Mouse (Mus musculus): ENCODE results near the gene Rexo5. TPM values are rescaled to one million over a fixed set of nuclear protein-coding genes. Genes with fewer than 3 reads are reported as not detected.

Gene Rexo5
- polyA plus RNA-seq, 1 experiment from 2014 or later, result 10.8 TPM

DNA sequence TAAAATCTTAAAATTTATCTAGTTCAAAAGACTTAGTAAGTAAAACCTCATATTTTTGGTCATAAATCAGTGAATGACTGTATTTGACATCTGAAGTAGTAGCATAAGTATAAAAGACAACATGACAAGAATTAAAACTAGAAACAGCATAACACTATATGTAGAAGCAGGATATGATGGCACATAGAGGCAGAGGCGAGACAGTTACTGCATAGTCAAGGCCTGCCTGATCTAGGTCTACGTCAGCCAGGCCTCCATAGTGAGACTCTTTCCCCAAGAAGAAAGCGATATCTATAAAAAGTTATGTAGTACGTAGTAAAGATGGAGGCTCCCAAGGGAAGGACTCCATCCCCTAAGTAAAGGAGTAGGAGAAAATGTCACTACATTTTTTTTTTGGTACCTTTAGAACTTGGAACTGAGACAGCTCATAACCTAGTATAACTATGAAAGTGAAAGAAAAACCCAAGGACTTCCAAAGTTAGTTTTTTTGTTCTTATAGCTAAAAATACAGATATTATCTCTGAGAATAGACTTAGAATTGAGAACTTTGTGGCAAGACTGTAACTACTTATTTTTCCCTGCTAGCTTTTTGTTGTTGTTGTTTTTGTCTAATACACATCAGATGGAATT lies 48.1 kb downstream of the Rexo5 start:
- Histone ChIP-seq H3K9me3 (replicated peaks) (no peaks in the 10 kb centered on the region), H3K4me1 (replicated peaks) (0 out of 2 replicates have a peak, but pooled peaks cover 3% of the 10 kb centered on the region), H3K27me3 (no peaks in the 10 kb centered on the region), H3K27ac (no peak overlapping the region), H3K9ac (no peak overlapping the region), H3K4me3 (replicated peaks) (no peak overlapping the region), H3K36me3 (peaks cover 8% of the 10 kb centered on the region), H3K4me2 (no peak overlapping the region)
- ATAC-seq (ENCODE audit: low read depth) (no peak), DNase-seq (no peak)
- WGBS (ENCODE audit: insufficient replicate concordance), result 80% methylated on average over 4 of the region's 4 CpGs

DNA sequence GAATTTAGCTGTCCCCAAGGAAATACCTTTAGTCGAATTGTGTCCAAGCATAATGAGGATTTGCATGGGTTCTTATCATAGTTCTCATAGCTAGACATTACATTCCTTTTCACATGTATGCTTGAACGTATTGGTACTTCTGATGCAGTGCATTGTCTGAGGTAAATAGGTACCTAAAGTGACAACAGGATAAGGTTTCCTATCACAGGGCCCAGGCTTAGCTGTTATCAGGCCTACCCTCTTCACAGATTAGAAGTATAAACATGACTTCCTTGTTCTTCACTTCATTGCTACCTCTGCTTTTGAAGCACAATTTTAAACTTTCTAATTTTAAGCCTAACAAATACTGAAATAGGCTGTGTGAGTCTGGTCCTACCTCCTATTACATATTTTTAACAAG lies 51.7 kb downstream of the Rexo5 start:
- H3K9ac ChIP-seq, result no peak overlapping the region
- H3K4me1 ChIP-seq (replicated peaks), result 0 out of 2 replicates have a peak, but pooled peaks cover 3% of the 10 kb centered on the region
- H3K9me3 ChIP-seq (replicated peaks), result no peaks in the 10 kb centered on the region
- H3K4me2 ChIP-seq, result no peak overlapping the region
- 49% methylated on average over 2 of the region's 2 CpGs for WGBS (ENCODE audit: insufficient replicate concordance)
- H3K36me3 ChIP-seq, result peaks cover 14% of the 10 kb centered on the region
- ATAC-seq (ENCODE audit: low read depth) (no peak), DNase-seq (no peak)
- no peaks in the 10 kb centered on the region for H3K27me3 ChIP-seq
- no peak overlapping the region for H3K27ac ChIP-seq
- H3K4me3 ChIP-seq (replicated peaks), result no peak overlapping the region

- 73% methylated on average over 2 of the region's 2 CpGs for WGBS (ENCODE audit: insufficient replicate concordance)
- no peak overlapping the region for H3K27ac ChIP-seq
- H3K9me3 ChIP-seq (replicated peaks), result no peaks in the 10 kb centered on the region
- H3K9ac ChIP-seq, result no peak overlapping the region
- ATAC-seq (ENCODE audit: low read depth), result no peak
- 0 out of 2 replicates have a peak, but pooled peaks cover 3% of the 10 kb centered on the region for H3K4me1 ChIP-seq (replicated peaks)
- H3K36me3 ChIP-seq, result peaks cover 21% of the 10 kb centered on the region
- no peak for DNase-seq
- H3K4me3 ChIP-seq (replicated peaks), result no peak overlapping the region
- H3K4me2 ChIP-seq, result no peak overlapping the region
- no peaks in the 10 kb centered on the region for H3K27me3 ChIP-seq
These were observed 53.6 kb downstream of the Rexo5 start for GRCm38 (mm10) chr7:119847396-119847795.

DNA sequence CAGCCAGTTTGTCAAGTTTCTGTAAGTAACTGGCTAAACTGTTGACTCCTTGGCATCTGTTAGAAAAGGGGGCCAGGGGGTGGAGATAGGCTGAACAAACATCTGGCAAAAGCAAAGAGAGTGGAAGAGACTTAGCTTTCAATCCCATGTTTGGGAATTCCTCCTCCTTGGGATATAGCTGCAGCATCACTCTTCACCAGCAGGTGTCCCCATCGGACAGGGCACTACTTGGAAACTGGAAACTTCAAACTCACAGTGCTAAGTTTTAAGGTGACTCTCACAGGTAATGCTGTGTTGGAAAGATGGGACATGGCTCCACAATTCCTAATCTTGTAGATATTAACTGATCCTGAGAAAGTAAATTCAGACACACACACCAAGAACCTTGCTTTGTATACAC lies 55.3 kb downstream of the Rexo5 start:
- Histone ChIP-seq H3K4me3 (replicated peaks) (no peak overlapping the region), H3K4me2 (no peak overlapping the region), H3K9ac (no peak overlapping the region), H3K4me1 (replicated peaks) (peaks cover 4% of the 10 kb centered on the region; the same call in 1 of the 2 replicates), H3K27ac (no peak overlapping the region), H3K27me3 (no peaks in the 10 kb centered on the region), H3K36me3 (peaks cover 23% of the 10 kb centered on the region), H3K9me3 (replicated peaks) (no peaks in the 10 kb centered on the region)
- 14% methylated on average over 1 of the region's 1 CpGs for WGBS (ENCODE audit: insufficient replicate concordance)
- peak; percentile 6 for DNase-seq
- no peak for ATAC-seq (ENCODE audit: low read depth)

- Histone ChIP-seq H3K9me3 (replicated peaks) (no peaks in the 10 kb centered on the region), H3K9ac (no peak overlapping the region), H3K36me3 (peaks cover 20% of the 10 kb centered on the region; the same call in 1 of the 2 replicates), H3K4me2 (no peak overlapping the region), H3K4me3 (replicated peaks) (no peak overlapping the region), H3K27ac (no peak overlapping the region), H3K27me3 (no peaks in the 10 kb centered on the region), H3K4me1 (replicated peaks) (peaks cover 12% of the 10 kb centered on the region)
- WGBS (ENCODE audit: insufficient replicate concordance), result 76% methylated on average over 5 of the region's 5 CpGs
- no peak for DNase-seq
- no peak for ATAC-seq (ENCODE audit: low read depth)
These were observed 56.9 kb downstream of the Rexo5 start for GRCm38 (mm10) chr7:119850737-119851136.

GRCm38 (mm10) chr7:119852494-119852893 lies 58.7 kb downstream of the Rexo5 start:
- Histone ChIP-seq H3K9ac (no peak overlapping the region), H3K4me1 (replicated peaks) (peaks cover 12% of the 10 kb centered on the region), H3K4me2 (no peak overlapping the region), H3K27ac (no peak overlapping the region), H3K36me3 (peaks cover 23% of the 10 kb centered on the region; the same call in 1 of the 2 replicates), H3K4me3 (replicated peaks) (no peak overlapping the region), H3K9me3 (replicated peaks) (no peaks in the 10 kb centered on the region), H3K27me3 (no peaks in the 10 kb centered on the region)
- DNase-seq (no peak), ATAC-seq (ENCODE audit: low read depth) (no peak)

DNA sequence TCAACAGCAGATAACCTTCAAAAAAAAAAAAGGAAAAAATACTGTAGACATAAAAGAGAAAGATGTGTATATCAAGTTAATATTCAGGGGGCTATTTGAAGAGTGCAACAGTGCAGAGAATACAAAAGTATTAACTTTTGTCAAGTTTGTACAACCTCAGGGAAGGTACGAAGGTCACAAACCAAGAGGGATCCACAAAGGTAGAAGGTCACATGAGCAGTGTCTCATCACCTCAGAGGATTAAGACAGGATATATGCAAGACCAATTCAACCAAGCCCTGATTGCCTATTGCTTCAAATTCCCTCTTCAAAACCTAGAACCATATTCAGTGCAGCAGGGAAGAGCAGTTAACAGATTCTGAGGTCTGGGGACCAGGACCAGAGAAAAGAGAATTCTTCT lies 59.4 kb downstream of the Rexo5 start:
- 76% methylated on average over 1 of the region's 1 CpGs for WGBS (ENCODE audit: insufficient replicate concordance)
- Histone ChIP-seq H3K9ac (no peak overlapping the region), H3K9me3 (replicated peaks) (no peaks in the 10 kb centered on the region), H3K4me2 (no peak overlapping the region), H3K36me3 (peaks cover 25% of the 10 kb centered on the region; the same call in 1 of the 2 replicates), H3K4me1 (replicated peaks) (peaks cover 12% of the 10 kb centered on the region), H3K27me3 (no peaks in the 10 kb centered on the region), H3K27ac (no peak overlapping the region), H3K4me3 (replicated peaks) (no peak overlapping the region)
- DNase-seq, result no peak
- ATAC-seq (ENCODE audit: low read depth), result no peak

- Histone ChIP-seq H3K9me3 (replicated peaks) (no peaks in the 10 kb centered on the region), H3K4me3 (replicated peaks) (no peak overlapping the region), H3K9ac (no peak overlapping the region), H3K4me2 (no peak overlapping the region), H3K27ac (no peak overlapping the region), H3K27me3 (no peaks in the 10 kb centered on the region), H3K4me1 (replicated peaks) (peaks cover 12% of the 10 kb centered on the region), H3K36me3 (peaks cover 26% of the 10 kb centered on the region; the same call in 1 of the 2 replicates)
- DNase-seq (no peak), ATAC-seq (ENCODE audit: low read depth) (0 out of 2 replicates have a peak, but pooled peaks have one; percentile 34)
- 71% methylated on average over 2 of the region's 2 CpGs for WGBS (ENCODE audit: insufficient replicate concordance)
These were observed 60.6 kb downstream of the Rexo5 start for GRCm38 (mm10) chr7:119854362-119854761.

DNA sequence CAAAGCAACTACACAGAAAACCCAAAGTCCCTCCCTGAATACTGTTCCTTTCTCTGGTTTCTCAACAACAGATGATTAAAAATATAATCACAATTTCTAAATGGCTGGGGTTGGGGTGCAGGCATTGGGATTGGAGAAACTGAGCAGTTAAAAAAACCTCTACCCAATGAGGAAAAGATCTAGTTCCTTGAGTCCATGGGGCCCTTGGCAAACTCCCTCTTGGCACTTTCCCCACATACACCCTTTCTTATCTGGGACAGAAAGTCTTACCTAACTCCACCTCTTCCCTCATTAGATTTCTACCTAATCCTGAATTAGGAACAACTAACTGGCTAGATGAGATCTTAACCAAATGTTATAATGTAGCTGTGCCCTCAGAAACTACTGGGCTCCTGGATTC lies 61.2 kb downstream of the Rexo5 start:
- ATAC-seq (ENCODE audit: low read depth) (no peak), DNase-seq (no peak)
- Histone ChIP-seq H3K4me2 (no peak overlapping the region), H3K9ac (no peak overlapping the region), H3K9me3 (replicated peaks) (no peaks in the 10 kb centered on the region), H3K4me3 (replicated peaks) (no peak overlapping the region), H3K4me1 (replicated peaks) (peaks cover 12% of the 10 kb centered on the region), H3K27ac (no peak overlapping the region), H3K27me3 (no peaks in the 10 kb centered on the region), H3K36me3 (peaks cover 24% of the 10 kb centered on the region; the same call in 1 of the 2 replicates)

DNA sequence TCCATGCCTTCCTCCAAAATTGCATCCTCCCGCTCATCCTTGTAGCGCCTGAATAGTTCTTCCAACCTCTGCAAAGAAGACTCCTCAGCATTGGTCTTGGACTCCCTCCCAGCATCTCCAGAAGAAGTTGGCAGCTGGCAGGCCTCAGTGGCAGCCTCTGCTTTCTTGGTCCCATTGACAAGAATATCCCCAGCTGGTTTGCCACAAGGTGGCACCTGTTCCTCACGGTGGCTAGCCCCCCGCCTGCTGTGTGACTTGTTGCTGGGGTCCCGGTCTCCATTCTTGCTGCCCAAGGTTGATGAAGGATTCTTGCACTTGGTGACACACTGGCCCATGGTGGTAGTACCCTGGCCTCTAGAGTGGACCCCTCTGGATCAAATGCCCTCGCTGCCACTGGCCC lies 65.7 kb downstream of the Rexo5 start:
- DNase-seq (no peak), ATAC-seq (ENCODE audit: low read depth) (no peak)
- H3K9me3 ChIP-seq (replicated peaks), result no peaks in the 10 kb centered on the region
- no peak overlapping the region for H3K4me2 ChIP-seq
- H3K27ac ChIP-seq, result no peak overlapping the region
- H3K4me1 ChIP-seq (replicated peaks), result peaks cover 39% of the 10 kb centered on the region
- H3K9ac ChIP-seq, result no peak overlapping the region
- 70% methylated on average over 6 of the region's 6 CpGs for WGBS (ENCODE audit: insufficient replicate concordance)
- no peak overlapping the region for H3K4me3 ChIP-seq (replicated peaks)
- peaks cover 8% of the 10 kb centered on the region; the same call in 1 of the 2 replicates for H3K36me3 ChIP-seq
- H3K27me3 ChIP-seq, result no peaks in the 10 kb centered on the region

- H3K4me1 ChIP-seq (replicated peaks), result peaks cover 39% of the 10 kb centered on the region
- no peak overlapping the region for H3K4me2 ChIP-seq
- no peak for ATAC-seq (ENCODE audit: low read depth)
- H3K27me3 ChIP-seq, result no peaks in the 10 kb centered on the region
- H3K9ac ChIP-seq, result no peak overlapping the region
- H3K27ac ChIP-seq, result no peak overlapping the region
- H3K4me3 ChIP-seq (replicated peaks), result no peak overlapping the region
- no peak for DNase-seq
- H3K9me3 ChIP-seq (replicated peaks), result no peaks in the 10 kb centered on the region
- peaks cover 8% of the 10 kb centered on the region; the same call in 1 of the 2 replicates for H3K36me3 ChIP-seq
- 71% methylated on average over 3 of the region's 3 CpGs for WGBS (ENCODE audit: insufficient replicate concordance)
These were observed 66.3 kb downstream of the Rexo5 start for GRCm38 (mm10) chr7:119860116-119860515.

DNA sequence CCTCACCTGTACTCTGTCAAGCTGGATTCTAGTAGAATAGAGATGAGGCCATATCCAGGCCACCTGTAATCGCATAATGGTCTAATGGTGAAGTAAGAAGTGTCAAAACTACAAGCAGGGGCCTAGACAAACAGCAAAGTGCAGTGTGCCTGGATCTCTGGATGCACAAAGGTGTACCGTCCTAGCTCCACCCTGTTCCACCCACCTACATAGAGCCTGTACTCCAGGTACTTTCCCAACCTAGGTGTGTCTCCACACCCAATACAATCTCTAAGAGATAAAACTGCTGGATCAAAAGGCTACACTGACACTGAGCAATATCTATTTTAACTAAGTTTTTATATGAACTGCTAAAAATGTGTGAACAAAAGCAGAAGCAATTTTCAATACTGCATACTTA lies 66.7 kb downstream of the Rexo5 start:
- H3K36me3 ChIP-seq, result peaks cover 8% of the 10 kb centered on the region; the same call in 1 of the 2 replicates
- no peak overlapping the region for H3K27ac ChIP-seq
- no peaks in the 10 kb centered on the region for H3K27me3 ChIP-seq
- no peak overlapping the region for H3K9ac ChIP-seq
- DNase-seq (no peak), ATAC-seq (ENCODE audit: low read depth) (no peak)
- H3K4me3 ChIP-seq (replicated peaks), result no peak overlapping the region
- H3K4me1 ChIP-seq (replicated peaks), result peaks cover 42% of the 10 kb centered on the region
- no peak overlapping the region for H3K4me2 ChIP-seq
- H3K9me3 ChIP-seq (replicated peaks), result no peaks in the 10 kb centered on the region
- WGBS (ENCODE audit: insufficient replicate concordance), result 75% methylated on average over 2 of the region's 2 CpGs
